Mouse (Mus musculus) stomach, postnatal 0 days (tissue): ENCODE data around the gene Acot7.

Experiments used
- CTCF ChIP-seq: IDR thresholded peaks from 2 replicates; pipeline ENCODE4 v1.5.1; 2016; ENCODE audit warnings: antibody characterized with exemption, low read depth, mild to moderate bottlenecking, moderate library complexity
- EP300 ChIP-seq: optimal IDR thresholded peaks from 2 replicates; pipeline ENCODE3; 2016; ENCODE audit warnings: antibody characterized with exemption

DNA sequence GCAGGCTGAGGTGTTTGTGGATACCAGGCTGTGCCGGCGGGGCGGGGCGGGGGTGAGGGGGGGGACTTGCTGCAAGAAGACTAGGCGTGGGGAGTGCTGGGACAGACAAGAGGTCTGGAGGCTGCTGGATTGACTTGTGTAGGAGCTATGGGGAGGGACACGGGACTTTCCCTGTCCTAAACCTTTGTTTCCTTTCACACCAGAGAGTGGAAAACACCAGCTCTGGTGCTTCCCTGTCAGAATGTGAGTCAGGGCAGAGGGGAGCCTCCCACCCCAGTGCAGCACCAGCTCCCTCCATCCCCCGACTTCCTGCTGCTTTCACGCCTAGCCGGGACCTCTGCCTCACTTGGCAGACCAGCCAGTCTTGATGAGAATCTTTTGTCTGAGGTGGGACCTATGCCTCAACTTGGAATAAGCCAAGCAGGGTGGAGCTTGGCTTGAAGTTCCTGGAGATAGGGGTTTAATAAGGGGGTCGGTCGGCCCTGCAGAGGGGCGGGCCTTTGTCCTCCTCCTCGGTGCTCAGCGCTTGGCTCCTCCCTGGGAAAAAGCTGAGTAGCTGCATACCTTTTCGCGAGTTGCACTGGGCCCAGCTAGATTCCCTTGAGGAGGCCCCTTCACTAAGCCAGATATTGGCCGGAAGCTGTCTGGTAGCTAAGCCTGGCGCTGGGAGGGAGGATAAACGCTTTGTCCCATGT lies 7.7 kb downstream of the Acot7 start:
- no peak for TF ChIP-seq EP300
- TF ChIP-seq CTCF = no peak
